In genomic region chr10:44997906-44998289, GRCm38 (mm10) we compare ENCODE assay signal across 8 mouse cellular contexts.
DNase-seq lines count a peak whose midpoint lies in the region; ATAC-seq and TF ChIP-seq lines count a peak whose summit lies in the region.

No protein-coding gene starts in this region.

- peak overlapping the region; percentile 81 for H3K27ac ChIP-seq in lung, embryonic 14.5 days (ENCODE audit: low read depth)
- H3K27ac ChIP-seq in forebrain, postnatal 0 days (ENCODE audit: low read depth, low read length), result no peak overlapping the region
- no peak overlapping the region for H3K27ac ChIP-seq in limb, embryonic 15.5 days
- no peak overlapping the region for H3K27ac ChIP-seq in neural tube, embryonic 15.5 days (replicated peaks)

- H3K4me3 ChIP-seq in lung, embryonic 14.5 days (ENCODE audit: low read depth, low read length), result peak overlapping the region; percentile 18; the same call in 1 of the 2 replicates
- no peak overlapping the region for H3K4me3 ChIP-seq in forebrain, postnatal 0 days (ENCODE audit: low read depth, low read length)
- no peak overlapping the region for H3K4me3 ChIP-seq in limb, embryonic 15.5 days
- no peak overlapping the region; the same call in 1 of the 2 replicates for H3K4me3 ChIP-seq in neural tube, embryonic 15.5 days (replicated peaks)

- DNase-seq in lung, embryonic 14.5 days, result no peak
- no peak for DNase-seq in lung, postnatal 14 days
- DNase-seq in forebrain, postnatal 0 days, result no peak
- DNase-seq in spleen, postnatal 14 days (ENCODE audit: low spot score in 2 of 2), result no peak
- DNase-seq in ovary, postnatal 36 days (ENCODE audit: low spot score), result no peak
- no peak for DNase-seq in adrenal gland, postnatal 14 days

- peaks cover 14% of the 10 kb centered on the region; the same call in 1 of the 2 replicates for H3K4me1 ChIP-seq in lung, embryonic 14.5 days (ENCODE audit: insufficient read depth)
- no peaks in the 10 kb centered on the region for H3K4me1 ChIP-seq in forebrain, postnatal 0 days (ENCODE audit: insufficient read depth)
- peaks cover 18% of the 10 kb centered on the region; the same call in 1 of the 2 replicates for H3K4me1 ChIP-seq in limb, embryonic 15.5 days
- peaks cover 19% of the 10 kb centered on the region for H3K4me1 ChIP-seq in neural tube, embryonic 15.5 days

- H3K27me3 ChIP-seq in lung, embryonic 14.5 days (ENCODE audit: insufficient read depth, low read length), result no peaks in the 10 kb centered on the region
- peaks cover 4% of the 10 kb centered on the region; the same call in 1 of the 2 replicates for H3K27me3 ChIP-seq in forebrain, postnatal 0 days (ENCODE audit: insufficient read depth, low read length)
- no peaks in the 10 kb centered on the region; the same call in 1 of the 2 replicates for H3K27me3 ChIP-seq in limb, embryonic 15.5 days
- H3K27me3 ChIP-seq in neural tube, embryonic 15.5 days (replicated peaks), result no peaks in the 10 kb centered on the region

- 7% methylated on average over 4 of the region's 4 CpGs for WGBS in lung, embryonic 14.5 days
- WGBS in forebrain, postnatal 0 days, result 5% methylated on average over 4 of the region's 4 CpGs
- WGBS in limb, embryonic 15.5 days, result 4% methylated on average over 4 of the region's 4 CpGs
- 4% methylated on average over 4 of the region's 4 CpGs for WGBS in neural tube, embryonic 15.5 days

- peak; percentile 8; the same call in 1 of the 2 replicates for ATAC-seq in lung, embryonic 14.5 days (ENCODE audit: insufficient read depth)
- ATAC-seq in forebrain, postnatal 0 days, result no peak
- ATAC-seq in limb, embryonic 15.5 days (ENCODE audit: insufficient number of reproducible peaks, low FRiP score, low TSS enrichment, low read depth), result peak; percentile 44; the same call in 1 of the 2 replicates
- no peak for ATAC-seq in neural tube, embryonic 15.5 days (ENCODE audit: low FRiP score)

- peak overlapping the region; percentile 56 for H3K4me2 ChIP-seq in lung, embryonic 14.5 days
- H3K4me2 ChIP-seq in forebrain, postnatal 0 days (ENCODE audit: low read depth), result peak overlapping the region; percentile 40
- peak overlapping the region; percentile 45; the same call in 1 of the 2 replicates for H3K4me2 ChIP-seq in limb, embryonic 15.5 days
- H3K4me2 ChIP-seq in neural tube, embryonic 15.5 days, result peak overlapping the region; percentile 52

- no peaks in the 10 kb centered on the region for H3K36me3 ChIP-seq in lung, embryonic 14.5 days (ENCODE audit: insufficient read depth)
- H3K36me3 ChIP-seq in forebrain, postnatal 0 days (ENCODE audit: insufficient read depth), result no peaks in the 10 kb centered on the region
- no peaks in the 10 kb centered on the region for H3K36me3 ChIP-seq in limb, embryonic 15.5 days
- H3K36me3 ChIP-seq in neural tube, embryonic 15.5 days, result no peaks in the 10 kb centered on the region

- no peak for TF ChIP-seq CTCF in lung, embryonic 14.5 days (IDR thresholded peaks at IDR 0.05; ENCODE audit: low read depth)
- TF ChIP-seq CTCF in forebrain, postnatal 0 days (IDR thresholded peaks at IDR 0.05; ENCODE audit: low read depth), result no peak

- H3K9me3 ChIP-seq in lung, embryonic 14.5 days (ENCODE audit: low read depth, low read length), result no peaks in the 10 kb centered on the region
- H3K9me3 ChIP-seq in forebrain, postnatal 0 days (ENCODE audit: low read length), result no peaks in the 10 kb centered on the region
- H3K9me3 ChIP-seq in limb, embryonic 15.5 days, result no peaks in the 10 kb centered on the region
- no peaks in the 10 kb centered on the region for H3K9me3 ChIP-seq in neural tube, embryonic 15.5 days (replicated peaks)

- no peak overlapping the region for H3K9ac ChIP-seq in lung, embryonic 14.5 days
- H3K9ac ChIP-seq in forebrain, postnatal 0 days, result peak overlapping the region; percentile 22; the same call in 1 of the 2 replicates
- H3K9ac ChIP-seq in limb, embryonic 15.5 days, result no peak overlapping the region
- H3K9ac ChIP-seq in neural tube, embryonic 15.5 days (replicated peaks), result peak overlapping the region; percentile 26; the same call in 1 of the 2 replicates

Comparison
In these comparisons a context has a peak if more than half of its experiments do, and no peak if none do; other contexts are left out.
1. ATAC-seq: peak in lung, embryonic 14.5 days (single experiment) and limb, embryonic 15.5 days (single experiment); none in forebrain, postnatal 0 days (single experiment) and neural tube, embryonic 15.5 days (single experiment).
2. H3K9ac ChIP-seq: peak in forebrain, postnatal 0 days (single experiment) and neural tube, embryonic 15.5 days (single experiment); none in lung, embryonic 14.5 days (single experiment) and limb, embryonic 15.5 days (single experiment).
3. Peak in every context shown above with its lines, with median percentiles within 50 percentile points of each other: H3K4me2 ChIP-seq.